In the genomic region with DNA sequence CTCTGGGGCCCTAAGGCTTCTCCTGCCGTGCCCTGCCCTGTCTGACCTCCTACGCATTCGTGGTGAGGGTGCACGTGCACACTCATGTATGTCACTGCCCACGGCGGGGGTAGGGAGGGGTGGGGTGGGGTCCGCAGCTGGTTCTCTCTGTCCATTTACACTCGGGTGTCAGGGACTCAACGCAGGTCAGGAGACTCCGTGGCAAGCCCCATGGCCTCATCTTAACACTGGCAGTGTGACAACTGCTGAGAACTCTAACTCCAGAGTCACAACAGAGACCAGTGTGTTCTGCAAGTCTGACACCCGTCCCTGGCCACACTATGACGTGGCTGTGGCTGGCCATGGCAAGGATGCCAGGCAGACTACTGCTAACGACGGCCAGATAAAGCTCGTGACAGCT, we compare ENCODE assay signal across 21 mouse cellular contexts.
DNase-seq lines count a peak whose midpoint lies in the region; ATAC-seq and TF ChIP-seq lines count a peak whose summit lies in the region.
"Had no signal": no experiment of that assay in that cellular context is flagged by ENCODE, and none has a peak within 500 bp of the region (broad histone marks: within the 10 kb centered on the region; RNA-seq: fewer than 3 reads in every experiment).

No protein-coding gene starts in this region.

- H3K4me3 ChIP-seq in heart, embryonic 16.5 days (ENCODE audit: low read length) = no peak overlapping the region
- no peak overlapping the region for H3K4me3 ChIP-seq in forebrain, postnatal 0 days (ENCODE audit: low read depth, low read length)
- H3K4me3 ChIP-seq: embryonic facial prominence, embryonic 10.5 days; forebrain, embryonic 12.5 days; limb, embryonic 13.5 days; liver, embryonic 13.5 days; midbrain, embryonic 10.5 days; neural tube, embryonic 13.5 days had no signal

- 60% methylated on average over 15 of the region's 15 CpGs for WGBS in heart, embryonic 16.5 days
- WGBS in forebrain, postnatal 0 days = 79% methylated on average over 15 of the region's 15 CpGs

- H3K9me3 ChIP-seq in heart, embryonic 16.5 days (replicated peaks; ENCODE audit: control insufficient read depth, low read length) = no peaks in the 10 kb centered on the region
- no peaks in the 10 kb centered on the region for H3K9me3 ChIP-seq in forebrain, postnatal 0 days (ENCODE audit: low read length)
- H3K9me3 ChIP-seq: embryonic facial prominence, embryonic 10.5 days; forebrain, embryonic 12.5 days; G1E; limb, embryonic 13.5 days; liver, embryonic 13.5 days; midbrain, embryonic 10.5 days; neural tube, embryonic 13.5 days had no signal

- peaks cover 30% of the 10 kb centered on the region for H3K4me1 ChIP-seq in heart, embryonic 16.5 days (ENCODE audit: control insufficient read depth, insufficient read depth, low read length)
- H3K4me1 ChIP-seq in forebrain, postnatal 0 days (ENCODE audit: insufficient read depth) = no peaks in the 10 kb centered on the region
- H3K4me1 ChIP-seq: embryonic facial prominence, embryonic 10.5 days; forebrain, embryonic 12.5 days; limb, embryonic 13.5 days; liver, embryonic 13.5 days; midbrain, embryonic 10.5 days; neural tube, embryonic 13.5 days had no signal

- TF ChIP-seq CTCF in forebrain, postnatal 0 days (IDR thresholded peaks at IDR 0.05; ENCODE audit: low read depth) = no peak

- peak; percentile 41 for DNase-seq in heart, adult 8-10 months (ENCODE audit: low spot score)
- no peak for DNase-seq in heart, postnatal 25 days (ENCODE audit: low spot score)
- DNase-seq in Muller cell, postnatal 12 days (ENCODE audit: inconsistent ontology term) = peak; percentile 29
- DNase-seq in thymus, postnatal 14 days = peak; percentile 50
- DNase-seq in forebrain, postnatal 0 days = no peak
- no peak for DNase-seq in spleen, postnatal 10 days (ENCODE audit: low spot score in 2 of 2)
- DNase-seq: cerebellum, adult 9-10 months; gastrocnemius, postnatal 25 days; kidney, adult 18-20 months; liver, embryonic 13.5 days; lung, embryonic 14.5 days; lung, postnatal 4 days had no signal

- ATAC-seq in heart, embryonic 16.5 days (replicated peaks; ENCODE audit: extremely low read depth, insufficient read depth, low FRiP score) = no peak
- ATAC-seq in forebrain, postnatal 0 days = no peak
- ATAC-seq: hindbrain, embryonic 16.5 days had no signal

- H3K9ac ChIP-seq in heart, embryonic 16.5 days (ENCODE audit: low read length) = no peak overlapping the region
- no peak overlapping the region for H3K9ac ChIP-seq in forebrain, postnatal 0 days
- H3K9ac ChIP-seq: forebrain, embryonic 12.5 days; limb, embryonic 13.5 days; liver, embryonic 13.5 days; lung, embryonic 14.5 days; neural tube, embryonic 13.5 days had no signal

- intact Hi-C loops in heart, postnatal 25 days (cut with DNase I) = loop anchor here (5.0 kb wide), 2 partner anchors 399 to 1284 kb away; no protein-coding TSS in a partner anchor

- H3K27me3 ChIP-seq in heart, embryonic 16.5 days (ENCODE audit: control insufficient read depth, insufficient read depth, low read length) = no peaks in the 10 kb centered on the region
- no peaks in the 10 kb centered on the region for H3K27me3 ChIP-seq in forebrain, postnatal 0 days (ENCODE audit: insufficient read depth, low read length)
- H3K27me3 ChIP-seq: forebrain, embryonic 12.5 days; limb, embryonic 13.5 days; liver, embryonic 13.5 days; neural tube, embryonic 13.5 days had no signal

- H3K27ac ChIP-seq in heart, embryonic 16.5 days (ENCODE audit: low read length) = peak overlapping the region; percentile 15; the same call in 1 of the 2 replicates
- H3K27ac ChIP-seq in forebrain, postnatal 0 days (ENCODE audit: low read depth, low read length) = no peak overlapping the region
- H3K27ac ChIP-seq: embryonic facial prominence, embryonic 10.5 days; forebrain, embryonic 12.5 days; kidney, postnatal 0 days; limb, embryonic 13.5 days; liver, embryonic 13.5 days; midbrain, embryonic 10.5 days; neural tube, embryonic 13.5 days had no signal

- no peak overlapping the region for H3K4me2 ChIP-seq in heart, embryonic 16.5 days (ENCODE audit: low read depth, low read length)
- no peak overlapping the region for H3K4me2 ChIP-seq in forebrain, postnatal 0 days (ENCODE audit: low read depth)
- H3K4me2 ChIP-seq: forebrain, embryonic 12.5 days; limb, embryonic 13.5 days; liver, embryonic 13.5 days; lung, embryonic 14.5 days; neural tube, embryonic 13.5 days had no signal

- H3K36me3 ChIP-seq in heart, embryonic 16.5 days (ENCODE audit: control insufficient read depth, insufficient read depth) = peaks cover 38% of the 10 kb centered on the region
- peaks cover 12% of the 10 kb centered on the region; the same call in 1 of the 2 replicates for H3K36me3 ChIP-seq in forebrain, postnatal 0 days (ENCODE audit: insufficient read depth)
- H3K36me3 ChIP-seq: G1E had no signal

Comparison
In these comparisons a context has a peak if more than half of its experiments do, and no peak if none do; other contexts are left out.
1. DNase-seq: peak in heart, adult 8-10 months (single experiment), Muller cell, postnatal 12 days (single experiment) and thymus, postnatal 14 days (single experiment); none in heart, postnatal 25 days (single experiment), forebrain, postnatal 0 days (single experiment) and spleen, postnatal 10 days (0 of 2).